Mouse (Mus musculus) heart, postnatal 10 days (tissue): ENCODE measurements at regions not wholly inside any gene's neighbourhood (a gene's known extent, or its start where the extent isn't known, plus 50 kb on each side); places are given as distances from the start of the nearest gene placed in this dataset.

Experiments used
- DNase-seq, 2 experiments: peaks; one replicate each; pipeline ENCODE4 v3.0.0; 2021
- intact Hi-C: fragments of 180-260 bp; cut with DNase I; formaldehyde crosslinking; loops from one replicate; pipeline ENCODE4 v1.15.1; 2025

- no peak for DNase-seq
- intact Hi-C loops: no loop called here
Measured at GRCm38 (mm10) chr10:112863808-112864207, 65.0 kb downstream of the Atxn7l3b start.

- no peak for DNase-seq
- intact Hi-C loops: no loop called here
Measured at GRCm38 (mm10) chr10:112863375-112863774, 65.4 kb downstream of the Atxn7l3b start.

GRCm38 (mm10) chr10:112851997-112852396 is 76.8 kb downstream of the Atxn7l3b start:
- intact Hi-C loops: no loop called here

GRCm38 (mm10) chr10:112846225-112846624 is 82.6 kb downstream of the Atxn7l3b start:
- intact Hi-C loops: no loop called here
- DNase-seq: no peak

More at GRCm38 (mm10) chr10:112851997-112852396, 76.8 kb downstream of the Atxn7l3b start:
- DNase-seq: no peak

- no peak for DNase-seq
- intact Hi-C loops: no loop called here
Measured at GRCm38 (mm10) chr10:112837400-112838035, 91.3 kb downstream of the Atxn7l3b start.

- intact Hi-C loops: no loop called here
- DNase-seq: no peak
Measured at GRCm38 (mm10) chr10:112835970-112836369, 92.8 kb downstream of the Atxn7l3b start.

GRCm38 (mm10) chr10:112835508-112835907 is 93.3 kb downstream of the Atxn7l3b start:
- no peak for DNase-seq
- intact Hi-C loops: no loop called here

- DNase-seq: no peak
- intact Hi-C loops: no loop called here
Measured at GRCm38 (mm10) chr10:112810181-112810580, 118.6 kb downstream of the Atxn7l3b start.

- intact Hi-C loops: loop anchor here (5.0 kb wide), 3 partner anchors 601 to 826 kb away; no protein-coding TSS in a partner anchor
- DNase-seq: peak in 1 of 2 experiments; percentile 2
Measured at GRCm38 (mm10) chr10:112803557-112803956, 125.2 kb downstream of the Atxn7l3b start.

GRCm38 (mm10) chr10:112801560-112801959 is 127.2 kb downstream of the Atxn7l3b start:
- intact Hi-C loops: loop anchor here (5.0 kb wide), 3 partner anchors 599 to 824 kb away; no protein-coding TSS in a partner anchor
- peak; percentile 18 to 49 for DNase-seq

GRCm38 (mm10) chr10:112798603-112799002 is 130.2 kb downstream of the Atxn7l3b start:
- no peak for DNase-seq
- intact Hi-C loops: no loop called here

- no peak for DNase-seq
- intact Hi-C loops: no loop called here
Measured at GRCm38 (mm10) chr10:112798090-112798489, 130.7 kb downstream of the Atxn7l3b start.

- DNase-seq: no peak
- intact Hi-C loops: no loop called here
Measured at GRCm38 (mm10) chr10:112795938-112796337, 132.9 kb downstream of the Atxn7l3b start.

- DNase-seq: no peak
- intact Hi-C loops: no loop called here
Measured at GRCm38 (mm10) chr10:112795473-112795872, 133.3 kb downstream of the Atxn7l3b start.

GRCm38 (mm10) chr10:112788236-112788635 is 140.6 kb downstream of the Atxn7l3b start:
- DNase-seq: no peak
- intact Hi-C loops: no loop called here

GRCm38 (mm10) chr10:112774262-112774661 is 154.5 kb downstream of the Atxn7l3b start:
- intact Hi-C loops: no loop called here
- no peak for DNase-seq

- DNase-seq: no peak
- intact Hi-C loops: loop anchor here (5.0 kb wide), 1 partner anchor 544 kb away; no protein-coding TSS in a partner anchor
Measured at GRCm38 (mm10) chr10:112746683-112747082, 182.1 kb downstream of the Atxn7l3b start.

- DNase-seq: no peak
- intact Hi-C loops: no loop called here
Measured at GRCm38 (mm10) chr10:112743527-112743926, 185.3 kb downstream of the Atxn7l3b start.

GRCm38 (mm10) chr10:112742123-112742522 is 186.7 kb downstream of the Atxn7l3b start:
- no peak for DNase-seq
- intact Hi-C loops: no loop called here
